Mouse (Mus musculus): Measurements from ENCODE around the gene Rbks. TPM values are rescaled to one million over a fixed set of nuclear protein-coding genes. Genes with fewer than 3 reads are reported as not detected.

Gene Rbks
- polyA plus RNA-seq, 1 experiment = 1.4 TPM

DNA sequence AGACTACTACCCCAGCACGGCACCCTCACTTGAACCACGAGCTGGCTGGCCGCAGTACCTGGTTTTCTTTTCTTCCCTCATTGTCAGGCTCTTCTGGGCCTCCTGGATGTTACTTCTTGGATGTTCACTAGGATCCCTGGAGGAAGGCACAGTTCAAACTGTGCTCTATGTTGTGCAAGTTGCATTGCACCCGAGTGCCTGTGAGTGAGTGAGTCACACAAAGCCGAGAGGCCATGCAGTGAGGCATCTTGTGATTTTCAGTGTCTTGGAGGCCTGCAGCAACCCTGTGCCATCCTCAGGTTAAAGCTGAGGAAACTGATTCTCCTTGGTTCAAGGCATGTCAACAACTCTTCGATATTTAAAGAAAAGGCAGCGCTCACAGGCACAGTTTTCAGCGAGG lies 68.9 kb downstream of the Rbks start:
- H3K9ac ChIP-seq (ENCODE audit: low read depth, poor library complexity, severe bottlenecking) = 0 out of 2 replicates have a peak overlapping the region, but pooled peaks have one; percentile 1
- H3K27ac ChIP-seq (ENCODE audit: insufficient read depth, low read length) = peak overlapping the region; percentile 81
- peaks cover 12% of the 10 kb centered on the region for H3K4me1 ChIP-seq (ENCODE audit: control insufficient read depth, insufficient read depth, low read length)
- H3K4me3 ChIP-seq (ENCODE audit: low read depth, low read length) = no peak overlapping the region
- no peaks in the 10 kb centered on the region for H3K27me3 ChIP-seq (ENCODE audit: control insufficient read depth, insufficient read depth, low read length, poor library complexity, severe bottlenecking)
- no peaks in the 10 kb centered on the region for H3K36me3 ChIP-seq (ENCODE audit: control insufficient read depth, insufficient read depth, low read length, poor library complexity, severe bottlenecking)
- TF ChIP-seq POLR2A (IDR thresholded peaks at IDR 0.05; ENCODE audit: insufficient read depth, low read length) (no peak), CTCF (IDR thresholded peaks at IDR 0.05; ENCODE audit: low read depth, low read length) (no peak), EP300 (IDR thresholded peaks at IDR 0.05; ENCODE audit: insufficient read depth, low read depth, low read length) (no peak)
- H3K9me3 ChIP-seq (replicated peaks; ENCODE audit: control insufficient read depth, insufficient read depth, low read length, poor library complexity, severe bottlenecking) = no peaks in the 10 kb centered on the region

DNA sequence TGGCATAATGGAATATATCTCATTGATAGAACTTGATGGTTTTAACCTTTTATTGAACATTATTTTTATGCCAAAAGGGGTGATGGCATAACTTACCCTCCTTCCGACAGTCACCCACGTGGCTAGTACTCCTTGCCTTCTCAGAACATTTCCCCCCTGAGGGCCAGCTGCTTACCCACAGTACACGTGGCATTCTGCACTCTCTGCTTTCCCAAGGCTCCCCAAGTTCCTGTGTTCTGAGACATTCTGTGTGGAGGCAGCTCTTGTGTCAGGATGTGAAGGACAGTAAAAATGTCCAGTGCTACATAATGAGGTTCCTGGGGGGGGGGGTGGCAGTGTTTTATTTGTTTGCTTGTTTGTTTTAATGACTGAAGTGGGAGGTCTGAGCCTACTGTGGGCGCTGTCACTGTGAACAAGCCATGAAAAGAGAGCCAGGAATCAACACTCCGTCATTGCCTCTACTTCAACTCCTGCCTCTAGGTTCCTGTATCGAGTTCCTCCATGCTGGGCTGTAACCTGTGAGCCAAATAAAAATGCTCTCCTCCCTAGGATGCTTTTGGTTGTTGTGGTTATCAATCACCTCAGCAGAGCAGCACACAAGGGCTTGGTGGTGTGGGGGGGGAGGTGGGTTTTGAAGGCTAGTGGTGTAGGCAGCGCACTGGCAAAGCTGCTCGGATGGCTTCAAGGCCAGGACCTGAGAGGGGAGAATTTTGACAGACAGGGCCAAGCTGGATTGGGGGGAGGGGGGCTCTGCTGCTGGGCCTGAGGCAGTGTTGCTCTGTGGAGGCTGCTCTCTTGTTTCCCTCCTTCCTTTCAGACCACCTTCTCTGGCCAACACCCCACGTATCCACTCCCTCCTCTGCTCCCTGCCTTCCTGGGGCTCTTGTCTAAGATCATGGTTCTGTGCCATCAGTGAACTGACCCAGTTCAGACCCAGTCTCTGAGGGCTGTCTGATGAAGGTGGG lies 69.6 kb downstream of the Rbks start:
- no peak overlapping the region for H3K4me3 ChIP-seq (ENCODE audit: low read depth, low read length)
- H3K9me3 ChIP-seq (replicated peaks; ENCODE audit: control insufficient read depth, insufficient read depth, low read length, poor library complexity, severe bottlenecking) = no peaks in the 10 kb centered on the region
- TF ChIP-seq EP300 (IDR thresholded peaks at IDR 0.05; ENCODE audit: insufficient read depth, low read depth, low read length) (peak; percentile 71; the same call in 1 of the 2 replicates), POLR2A (IDR thresholded peaks at IDR 0.05; ENCODE audit: insufficient read depth, low read length) (no peak)
- no peaks in the 10 kb centered on the region for H3K27me3 ChIP-seq (ENCODE audit: control insufficient read depth, insufficient read depth, low read length, poor library complexity, severe bottlenecking)
- H3K36me3 ChIP-seq (ENCODE audit: control insufficient read depth, insufficient read depth, low read length, poor library complexity, severe bottlenecking) = peaks cover 3% of the 10 kb centered on the region; the same call in 1 of the 2 replicates
- peak overlapping the region; percentile 81 for H3K27ac ChIP-seq (ENCODE audit: insufficient read depth, low read length)
- H3K9ac ChIP-seq (ENCODE audit: low read depth, poor library complexity, severe bottlenecking) = 0 out of 2 replicates have a peak overlapping the region, but pooled peaks have one; percentile 1
- H3K4me1 ChIP-seq (ENCODE audit: control insufficient read depth, insufficient read depth, low read length) = peaks cover 13% of the 10 kb centered on the region

DNA sequence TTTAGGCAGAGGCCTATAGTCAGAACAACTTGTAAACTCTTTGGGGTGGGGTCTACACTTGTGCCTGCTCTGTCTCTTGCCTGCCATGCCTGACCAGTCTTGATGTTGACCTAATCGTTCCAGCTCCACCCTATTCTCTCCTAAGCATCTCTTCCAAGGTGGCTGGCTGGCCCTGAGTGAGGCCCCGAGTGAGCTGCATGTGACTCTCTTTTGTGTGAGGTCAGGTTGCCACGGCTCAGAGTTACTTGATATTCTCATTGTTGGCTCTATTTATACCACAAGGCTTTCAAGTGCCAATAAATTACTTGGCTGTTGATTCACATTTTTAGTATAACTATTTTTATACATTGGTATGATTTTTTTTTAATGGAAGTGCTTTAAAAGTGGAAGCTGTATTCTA lies 70.3 kb downstream of the Rbks start:
- peaks cover 6% of the 10 kb centered on the region for H3K36me3 ChIP-seq (ENCODE audit: control insufficient read depth, insufficient read depth, low read length, poor library complexity, severe bottlenecking)
- H3K9me3 ChIP-seq (replicated peaks; ENCODE audit: control insufficient read depth, insufficient read depth, low read length, poor library complexity, severe bottlenecking) = no peaks in the 10 kb centered on the region
- no peak overlapping the region for H3K4me3 ChIP-seq (ENCODE audit: low read depth, low read length)
- no peak for TF ChIP-seq EP300 (IDR thresholded peaks at IDR 0.05; ENCODE audit: insufficient read depth, low read depth, low read length)
- TF ChIP-seq CTCF (IDR thresholded peaks at IDR 0.05; ENCODE audit: low read depth, low read length) = no peak
- TF ChIP-seq POLR2A (IDR thresholded peaks at IDR 0.05; ENCODE audit: insufficient read depth, low read length) = no peak
- H3K4me1 ChIP-seq (ENCODE audit: control insufficient read depth, insufficient read depth, low read length) = peaks cover 13% of the 10 kb centered on the region
- no peaks in the 10 kb centered on the region for H3K27me3 ChIP-seq (ENCODE audit: control insufficient read depth, insufficient read depth, low read length, poor library complexity, severe bottlenecking)
- no peak overlapping the region for H3K9ac ChIP-seq (ENCODE audit: low read depth, poor library complexity, severe bottlenecking)
- peak overlapping the region; percentile 23 for H3K27ac ChIP-seq (ENCODE audit: insufficient read depth, low read length)

DNA sequence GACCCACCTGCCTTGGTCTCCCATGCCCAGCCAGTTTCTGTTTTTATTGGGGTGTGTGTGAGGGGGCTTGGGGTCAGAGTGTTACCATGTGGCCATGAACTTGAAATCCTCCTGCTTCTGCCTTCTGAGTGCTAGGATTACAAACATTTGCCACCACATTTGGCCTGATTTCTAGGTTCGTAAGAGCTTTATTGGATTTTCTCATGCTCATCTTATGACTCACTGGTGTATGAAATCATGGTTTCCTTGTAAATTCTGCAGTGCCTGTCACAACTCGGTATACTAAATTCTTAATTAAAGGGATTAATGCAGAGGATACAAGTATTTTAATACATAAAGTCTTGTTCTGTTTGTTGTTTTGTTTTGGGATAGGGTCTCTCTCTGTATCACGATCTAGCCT lies 77.1 kb downstream of the Rbks start:
- H3K4me3 ChIP-seq (ENCODE audit: low read depth, low read length) = no peak overlapping the region
- TF ChIP-seq CTCF (IDR thresholded peaks at IDR 0.05; ENCODE audit: low read depth, low read length) = no peak
- no peak overlapping the region for H3K9ac ChIP-seq (ENCODE audit: low read depth, poor library complexity, severe bottlenecking)
- H3K9me3 ChIP-seq (replicated peaks; ENCODE audit: control insufficient read depth, insufficient read depth, low read length, poor library complexity, severe bottlenecking) = no peaks in the 10 kb centered on the region
- no peak overlapping the region for H3K27ac ChIP-seq (ENCODE audit: insufficient read depth, low read length)
- H3K36me3 ChIP-seq (ENCODE audit: control insufficient read depth, insufficient read depth, low read length, poor library complexity, severe bottlenecking) = peaks cover 29% of the 10 kb centered on the region
- peaks cover 4% of the 10 kb centered on the region for H3K4me1 ChIP-seq (ENCODE audit: control insufficient read depth, insufficient read depth, low read length)
- H3K27me3 ChIP-seq (ENCODE audit: control insufficient read depth, insufficient read depth, low read length, poor library complexity, severe bottlenecking) = no peaks in the 10 kb centered on the region

DNA sequence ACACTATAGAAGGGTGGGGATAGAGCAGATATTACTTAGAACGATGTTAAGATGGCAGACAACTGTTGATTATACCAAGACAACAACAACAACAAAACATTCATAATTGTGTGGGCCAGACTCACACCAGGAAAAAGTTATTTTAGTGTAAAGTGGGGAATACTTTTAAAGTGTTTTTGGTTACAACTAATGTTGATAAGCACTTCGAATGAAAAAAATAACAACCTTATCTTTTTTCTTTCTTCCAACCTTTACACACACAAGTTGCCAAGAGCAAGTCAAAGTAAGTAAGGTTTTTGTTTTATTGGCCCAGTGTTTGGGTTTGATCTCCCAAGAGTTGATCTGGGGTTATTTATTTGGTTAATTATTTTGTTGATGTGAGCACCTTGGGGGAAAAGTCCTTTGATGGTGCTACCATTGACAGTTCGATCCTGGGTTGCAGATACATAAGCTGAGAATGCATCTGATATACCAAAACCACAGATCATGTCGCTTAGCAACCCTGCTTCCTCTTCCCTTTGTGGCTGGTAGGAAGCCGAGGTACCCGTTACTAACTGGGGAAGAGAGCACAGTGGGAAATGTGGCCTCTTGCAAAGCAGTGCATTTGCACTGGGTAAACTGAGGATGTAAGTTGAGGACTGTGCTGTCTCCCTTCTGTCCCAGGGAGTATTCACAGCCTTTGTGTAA lies 82.9 kb downstream of the Rbks start:
- peak overlapping the region; percentile 67 for H3K9ac ChIP-seq (ENCODE audit: low read depth, poor library complexity, severe bottlenecking)
- no peak overlapping the region for H3K27ac ChIP-seq (ENCODE audit: insufficient read depth, low read length)
- TF ChIP-seq POLR2A (IDR thresholded peaks at IDR 0.05; ENCODE audit: insufficient read depth, low read length) (no peak), CTCF (IDR thresholded peaks at IDR 0.05; ENCODE audit: low read depth, low read length) (no peak), EP300 (IDR thresholded peaks at IDR 0.05; ENCODE audit: insufficient read depth, low read depth, low read length) (no peak)
- no peaks in the 10 kb centered on the region for H3K9me3 ChIP-seq (replicated peaks; ENCODE audit: control insufficient read depth, insufficient read depth, low read length, poor library complexity, severe bottlenecking)
- H3K27me3 ChIP-seq (ENCODE audit: control insufficient read depth, insufficient read depth, low read length, poor library complexity, severe bottlenecking) = no peaks in the 10 kb centered on the region
- H3K4me3 ChIP-seq (ENCODE audit: low read depth, low read length) = peak overlapping the region; percentile 76
- peaks cover 2% of the 10 kb centered on the region for H3K4me1 ChIP-seq (ENCODE audit: control insufficient read depth, insufficient read depth, low read length)
- peaks cover 19% of the 10 kb centered on the region for H3K36me3 ChIP-seq (ENCODE audit: control insufficient read depth, insufficient read depth, low read length, poor library complexity, severe bottlenecking)

All from ES-Bruce4 (cell line).